Mouse (Mus musculus): ENCODE measurements around the gene Polk. TPM values are rescaled to one million over a fixed set of nuclear protein-coding genes. Genes with fewer than 3 reads are reported as not detected.

Gene Polk
- polyA plus RNA-seq, 1 experiment from 2014 or later = 8.6 TPM

- DNase-seq (ENCODE audit: low spot score) = no peak
- Histone ChIP-seq H3K36me3 (peaks cover 6% of the 10 kb centered on the region; the same call in 1 of the 2 replicates), H3K27ac (no peak overlapping the region), H3K27me3 (ENCODE audit: insufficient read depth, poor library complexity, severe bottlenecking) (no peaks in the 10 kb centered on the region), H3K4me3 (no peak overlapping the region), H3K9me3 (no peaks in the 10 kb centered on the region), H3K4me1 (no peaks in the 10 kb centered on the region)
- 85% methylated on average over 3 of the region's 3 CpGs for WGBS
Measured at GRCm38 (mm10) chr13:96521294-96521693, 21.1 kb downstream of the Polk start.

GRCm38 (mm10) chr13:96517335-96517734 lies 25.0 kb downstream of the Polk start:
- Histone ChIP-seq H3K4me1 (no peaks in the 10 kb centered on the region), H3K27ac (no peak overlapping the region), H3K27me3 (ENCODE audit: insufficient read depth, poor library complexity, severe bottlenecking) (no peaks in the 10 kb centered on the region), H3K4me3 (no peak overlapping the region), H3K36me3 (peaks cover 8% of the 10 kb centered on the region; the same call in 1 of the 2 replicates), H3K9me3 (no peaks in the 10 kb centered on the region)
- 96% methylated on average over 2 of the region's 2 CpGs for WGBS
- DNase-seq (ENCODE audit: low spot score) = no peak

- no peaks in the 10 kb centered on the region for H3K9me3 ChIP-seq
- WGBS = 94% methylated on average over 9 of the region's 9 CpGs
- H3K4me3 ChIP-seq = no peak overlapping the region
- no peaks in the 10 kb centered on the region for H3K27me3 ChIP-seq (ENCODE audit: insufficient read depth, poor library complexity, severe bottlenecking)
- H3K27ac ChIP-seq = no peak overlapping the region
- H3K36me3 ChIP-seq = peaks cover 8% of the 10 kb centered on the region; the same call in 1 of the 2 replicates
- no peak for DNase-seq (ENCODE audit: low spot score)
- no peaks in the 10 kb centered on the region for H3K4me1 ChIP-seq
Measured at GRCm38 (mm10) chr13:96516249-96516648, 26.1 kb downstream of the Polk start.

- H3K4me1 ChIP-seq = 0 out of 2 replicates have a peak, but pooled peaks cover 5% of the 10 kb centered on the region
- H3K36me3 ChIP-seq = peaks cover 8% of the 10 kb centered on the region; the same call in 1 of the 2 replicates
- H3K27ac ChIP-seq = no peak overlapping the region
- WGBS = 85% methylated on average over 5 of the region's 5 CpGs
- no peaks in the 10 kb centered on the region for H3K27me3 ChIP-seq (ENCODE audit: insufficient read depth, poor library complexity, severe bottlenecking)
- no peak for DNase-seq (ENCODE audit: low spot score)
- no peak overlapping the region for H3K4me3 ChIP-seq
- no peaks in the 10 kb centered on the region for H3K9me3 ChIP-seq
Measured at GRCm38 (mm10) chr13:96514154-96514942, 28.0 kb downstream of the Polk start.

- Histone ChIP-seq H3K9me3 (no peaks in the 10 kb centered on the region), H3K27ac (no peak overlapping the region), H3K4me3 (no peak overlapping the region), H3K27me3 (ENCODE audit: insufficient read depth, poor library complexity, severe bottlenecking) (no peaks in the 10 kb centered on the region), H3K4me1 (0 out of 2 replicates have a peak, but pooled peaks cover 5% of the 10 kb centered on the region), H3K36me3 (peaks cover 8% of the 10 kb centered on the region; the same call in 1 of the 2 replicates)
- WGBS = 60% methylated on average over 5 of the region's 5 CpGs
- DNase-seq (ENCODE audit: low spot score) = no peak
Measured at GRCm38 (mm10) chr13:96511893-96512292, 30.5 kb downstream of the Polk start.

GRCm38 (mm10) chr13:96511262-96511661 lies 31.1 kb downstream of the Polk start:
- DNase-seq (ENCODE audit: low spot score) = no peak
- H3K4me3 ChIP-seq = no peak overlapping the region
- peaks cover 1% of the 10 kb centered on the region; the same call in 1 of the 2 replicates for H3K36me3 ChIP-seq
- no peaks in the 10 kb centered on the region for H3K9me3 ChIP-seq
- H3K27me3 ChIP-seq (ENCODE audit: insufficient read depth, poor library complexity, severe bottlenecking) = no peaks in the 10 kb centered on the region
- 61% methylated on average over 1 of the region's 1 CpGs for whole genome bisulfite sequencing
- no peak overlapping the region for H3K27ac ChIP-seq
- 0 out of 2 replicates have a peak, but pooled peaks cover 5% of the 10 kb centered on the region for H3K4me1 ChIP-seq

GRCm38 (mm10) chr13:96510635-96511034 lies 31.7 kb downstream of the Polk start:
- no peak overlapping the region; the same call in 1 of the 2 replicates for H3K27ac ChIP-seq
- H3K4me3 ChIP-seq = no peak overlapping the region
- 67% methylated on average over 13 of the region's 13 CpGs for WGBS
- DNase-seq (ENCODE audit: low spot score) = no peak
- no peaks in the 10 kb centered on the region for H3K36me3 ChIP-seq
- 0 out of 2 replicates have a peak, but pooled peaks cover 5% of the 10 kb centered on the region for H3K4me1 ChIP-seq
- no peaks in the 10 kb centered on the region for H3K27me3 ChIP-seq (ENCODE audit: insufficient read depth, poor library complexity, severe bottlenecking)
- no peaks in the 10 kb centered on the region for H3K9me3 ChIP-seq

- no peaks in the 10 kb centered on the region for H3K36me3 ChIP-seq
- 0 out of 2 replicates have a peak, but pooled peaks cover 5% of the 10 kb centered on the region for H3K4me1 ChIP-seq
- H3K27me3 ChIP-seq (ENCODE audit: insufficient read depth, poor library complexity, severe bottlenecking) = no peaks in the 10 kb centered on the region
- no peak overlapping the region for H3K27ac ChIP-seq
- H3K4me3 ChIP-seq = no peak overlapping the region
- H3K9me3 ChIP-seq = no peaks in the 10 kb centered on the region
- 86% methylated on average over 4 of the region's 4 CpGs for WGBS
- DNase-seq (ENCODE audit: low spot score) = no peak
Measured at GRCm38 (mm10) chr13:96507541-96507940, 34.8 kb downstream of the Polk start.

- WGBS = 61% methylated on average over 6 of the region's 6 CpGs
- DNase-seq (ENCODE audit: low spot score) = no peak
Measured at GRCm38 (mm10) chr13:96506313-96506712, 36.1 kb downstream of the Polk start.

GRCm38 (mm10) chr13:96505661-96506060 lies 36.7 kb downstream of the Polk start:
- 84% methylated on average over 4 of the region's 4 CpGs for WGBS
- Histone ChIP-seq H3K9me3 (no peaks in the 10 kb centered on the region), H3K4me1 (0 out of 2 replicates have a peak, but pooled peaks cover 5% of the 10 kb centered on the region), H3K27me3 (ENCODE audit: insufficient read depth, poor library complexity, severe bottlenecking) (no peaks in the 10 kb centered on the region), H3K27ac (no peak overlapping the region), H3K4me3 (no peak overlapping the region), H3K36me3 (peaks cover 3% of the 10 kb centered on the region)
- no peak for DNase-seq (ENCODE audit: low spot score)

More at GRCm38 (mm10) chr13:96506313-96506712, 36.1 kb downstream of the Polk start:
- no peak overlapping the region for H3K27ac ChIP-seq
- H3K4me3 ChIP-seq = no peak overlapping the region
- H3K9me3 ChIP-seq = no peaks in the 10 kb centered on the region
- H3K27me3 ChIP-seq (ENCODE audit: insufficient read depth, poor library complexity, severe bottlenecking) = no peaks in the 10 kb centered on the region
- H3K36me3 ChIP-seq = no peaks in the 10 kb centered on the region
- H3K4me1 ChIP-seq = 0 out of 2 replicates have a peak, but pooled peaks cover 5% of the 10 kb centered on the region

GRCm38 (mm10) chr13:96499891-96500290 lies 42.5 kb downstream of the Polk start:
- no peak for DNase-seq (ENCODE audit: low spot score)
- H3K4me1 ChIP-seq = 0 out of 2 replicates have a peak, but pooled peaks cover 3% of the 10 kb centered on the region
- WGBS = 84% methylated on average over 2 of the region's 2 CpGs
- no peaks in the 10 kb centered on the region for H3K27me3 ChIP-seq (ENCODE audit: insufficient read depth, poor library complexity, severe bottlenecking)
- no peak overlapping the region for H3K27ac ChIP-seq
- no peak overlapping the region for H3K4me3 ChIP-seq
- H3K9me3 ChIP-seq = no peaks in the 10 kb centered on the region
- H3K36me3 ChIP-seq = peaks cover 6% of the 10 kb centered on the region

- DNase-seq (ENCODE audit: low spot score) = no peak
- H3K27ac ChIP-seq = no peak overlapping the region
- H3K27me3 ChIP-seq (ENCODE audit: insufficient read depth, poor library complexity, severe bottlenecking) = no peaks in the 10 kb centered on the region
- H3K4me1 ChIP-seq = 0 out of 2 replicates have a peak, but pooled peaks cover 3% of the 10 kb centered on the region
- H3K4me3 ChIP-seq = no peak overlapping the region
- peaks cover 8% of the 10 kb centered on the region for H3K36me3 ChIP-seq
- no peaks in the 10 kb centered on the region for H3K9me3 ChIP-seq
- WGBS = 78% methylated on average over 8 of the region's 8 CpGs
Measured at GRCm38 (mm10) chr13:96496630-96497029, 45.7 kb downstream of the Polk start.

- H3K27me3 ChIP-seq (ENCODE audit: insufficient read depth, poor library complexity, severe bottlenecking) = no peaks in the 10 kb centered on the region
- peaks cover 25% of the 10 kb centered on the region for H3K36me3 ChIP-seq
- no peaks in the 10 kb centered on the region for H3K9me3 ChIP-seq
- WGBS = 90% methylated on average over 3 of the region's 3 CpGs
- H3K4me3 ChIP-seq = no peak within 1 kb of the TSS
- no peaks in the 10 kb centered on the region for H3K4me1 ChIP-seq
- H3K27ac ChIP-seq = no peak within 1 kb of the TSS
- no peak for DNase-seq (ENCODE audit: low spot score)
Measured at GRCm38 (mm10) chr13:96490433-96490832, 51.9 kb downstream of the Polk start, which contains the start of gene Gm17622. TSS of gene Gm17622 (plus strand) at chr13:96490733.

Data from heart, embryonic 10.5 days (tissue).